Mouse (Mus musculus): ENCODE measurements around the gene Flt3l.
A peak's percentile ranks its signal among the peaks of the same experiment; 100 is the strongest.
"Not testable (repeated sequence)": the region's sequence is repeated elsewhere in the genome, so short reads cannot be mapped to it uniquely, and the experiment has no call there.

Gene Flt3l

GRCm38 (mm10) chr7:45135993-45136567, at the start of gene Flt3l, which contains the start of gene Gm45713:
Gene Flt3l (minus strand): TSS chr7:45136432.
Gene Gm45713 (minus strand): TSS chr7:45136231.
- peak; percentile 97 for DNase-seq

DNA sequence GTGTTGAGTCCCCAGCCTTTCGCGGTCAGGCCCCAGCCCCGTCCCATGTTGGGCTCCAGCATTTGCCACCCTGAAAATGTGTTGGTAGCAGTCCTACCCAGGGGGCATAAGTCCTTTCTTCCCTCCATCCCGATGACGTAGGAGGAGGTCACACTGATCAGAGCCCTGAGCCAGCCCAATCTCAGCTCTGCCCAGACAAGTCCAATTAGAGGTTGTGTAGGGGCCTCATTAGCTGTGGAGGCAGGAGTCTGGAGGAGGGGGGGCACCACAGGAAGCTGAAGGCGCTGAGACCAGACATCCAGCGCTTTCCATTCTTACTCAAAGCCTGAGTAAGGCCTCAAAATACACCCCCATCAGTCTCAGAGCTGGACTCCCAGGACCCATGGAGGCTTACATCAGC, 49.7 kb upstream of the Flt3l start:
- DNase-seq = no peak

GRCm38 (mm10) chr7:45183672-45184071, 47.4 kb upstream of the Flt3l start:
- DNase-seq = no peak

DNA sequence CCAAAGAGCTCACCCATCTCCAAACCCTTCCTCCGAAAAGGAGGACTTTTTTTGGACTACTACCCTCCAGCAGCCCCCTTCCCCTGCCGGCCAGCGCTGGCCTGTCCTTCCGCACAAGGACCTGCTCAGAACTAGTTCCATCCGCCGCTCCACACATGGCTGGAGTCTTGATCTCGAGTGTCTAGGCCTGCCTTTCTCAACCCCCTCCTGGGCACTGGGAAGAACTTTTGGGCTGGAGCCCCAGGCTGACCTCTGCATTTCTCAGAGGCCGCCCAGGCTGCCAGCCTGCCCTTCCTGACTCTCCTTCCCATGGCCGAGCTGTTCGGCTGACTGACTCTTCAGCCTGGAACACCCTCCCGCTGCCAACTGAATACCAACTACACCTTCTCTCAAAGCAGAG, 46.4 kb upstream of the Flt3l start:
- no peak for DNase-seq

DNA sequence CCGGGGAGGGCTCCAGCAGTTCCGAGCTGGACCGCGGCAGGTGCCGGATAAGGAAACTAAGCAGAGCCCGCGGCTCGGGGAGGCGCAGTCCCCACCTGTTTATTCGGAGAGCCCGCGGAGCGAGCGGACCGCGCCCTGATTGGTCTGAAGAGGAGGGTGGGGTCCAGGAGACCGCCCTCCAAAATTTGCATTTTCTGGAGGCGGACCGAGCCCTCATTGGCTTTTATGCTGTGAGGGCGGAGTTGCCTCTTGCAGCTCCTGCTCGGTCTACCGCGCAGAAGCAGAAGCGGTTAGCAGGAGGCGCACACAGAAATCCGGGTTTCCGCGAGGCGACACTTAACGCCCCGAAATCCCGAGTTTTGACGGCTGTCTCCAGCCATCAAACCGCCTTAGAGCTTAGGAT, 46.0 kb upstream of the Flt3l start:
- DNase-seq = peak; percentile 85

DNA sequence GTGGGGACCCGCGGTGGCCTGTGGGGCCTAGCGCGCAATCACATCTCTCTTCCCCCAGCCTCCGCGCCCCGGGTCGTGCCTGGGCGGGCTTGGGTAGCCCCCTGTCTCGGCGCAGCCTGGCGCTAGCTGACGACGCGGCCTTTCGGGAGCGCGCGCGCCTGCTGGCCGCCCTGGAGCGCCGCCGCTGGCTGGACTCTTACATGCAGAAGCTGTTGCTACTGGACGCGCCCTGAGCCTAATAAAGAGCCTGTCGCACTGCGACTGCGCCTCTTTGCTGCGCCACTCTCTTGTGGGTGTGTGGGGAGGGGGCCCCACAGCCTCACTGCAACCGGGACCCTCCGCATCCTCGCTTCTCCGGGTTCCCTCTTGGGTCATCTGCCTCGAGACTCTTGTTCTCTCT, 45.3 kb upstream of the Flt3l start:
- DNase-seq = no peak

DNA sequence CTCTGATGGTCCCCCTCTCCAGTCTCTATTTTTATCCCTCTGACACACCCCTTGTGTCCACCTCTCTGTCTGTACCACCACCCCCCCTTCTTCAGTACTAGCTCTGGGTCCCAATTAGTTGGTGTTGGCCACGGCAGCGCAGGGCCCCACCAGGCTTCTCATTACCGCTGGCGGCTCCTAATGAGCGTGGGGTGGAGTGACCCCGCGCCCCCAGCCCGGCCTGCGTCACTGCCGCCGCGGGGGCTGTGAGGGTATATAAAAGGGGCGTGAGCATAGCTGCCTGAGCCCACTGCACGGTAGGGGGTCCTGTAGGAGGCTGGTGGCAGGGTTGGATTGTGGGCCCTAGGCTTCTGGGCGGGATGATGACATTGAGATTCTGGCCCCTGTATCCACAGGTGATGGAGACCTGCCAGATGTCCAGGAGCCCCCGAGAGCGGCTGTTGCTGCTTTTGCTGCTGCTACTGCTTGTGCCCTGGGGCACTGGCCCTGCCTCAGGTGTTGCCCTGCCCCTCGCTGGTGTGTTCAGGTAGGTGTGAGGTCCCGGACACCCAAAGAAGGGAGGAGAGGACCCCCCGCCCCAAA, 44.8 kb upstream of the Flt3l start, which contains the start of gene Pth2:
TSS of gene Pth2 (plus strand) at position 100 of the 582 bp plus-strand sequence.
- no peak for DNase-seq

- no peak for DNase-seq
Measured at GRCm38 (mm10) chr7:45179469-45179868, 43.2 kb upstream of the Flt3l start, which contains the start of gene Gfy. Gene Gfy (minus strand): TSS chr7:45179569.

GRCm38 (mm10) chr7:45178550-45178949, 42.3 kb upstream of the Flt3l start:
- no peak for DNase-seq

DNA sequence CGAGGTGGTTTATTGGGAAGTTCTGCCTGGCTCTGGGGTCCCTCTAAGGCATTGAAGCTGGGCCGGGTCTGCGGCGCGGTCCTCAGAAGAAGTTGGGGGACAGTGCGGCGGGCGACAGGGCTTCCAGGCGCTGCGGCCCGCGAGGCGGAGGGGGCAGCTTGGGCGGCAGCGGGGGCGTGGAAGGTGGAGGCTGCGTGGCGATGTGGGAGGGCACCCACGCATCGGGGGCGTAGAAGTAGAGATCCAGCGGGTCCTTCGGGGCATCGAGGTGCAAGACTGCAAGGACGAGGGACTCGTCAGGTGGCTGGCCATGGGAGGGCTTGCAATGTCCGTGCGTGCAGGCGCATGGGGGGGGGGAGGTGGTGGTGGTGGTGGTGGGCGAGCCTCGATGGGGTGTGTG, 40.1 kb upstream of the Flt3l start:
- DNase-seq = no peak

- DNase-seq = no peak
Measured at GRCm38 (mm10) chr7:45175929-45176328, 39.7 kb upstream of the Flt3l start.

- DNase-seq = no peak
Measured at GRCm38 (mm10) chr7:45175398-45175797, 39.2 kb upstream of the Flt3l start.

DNA sequence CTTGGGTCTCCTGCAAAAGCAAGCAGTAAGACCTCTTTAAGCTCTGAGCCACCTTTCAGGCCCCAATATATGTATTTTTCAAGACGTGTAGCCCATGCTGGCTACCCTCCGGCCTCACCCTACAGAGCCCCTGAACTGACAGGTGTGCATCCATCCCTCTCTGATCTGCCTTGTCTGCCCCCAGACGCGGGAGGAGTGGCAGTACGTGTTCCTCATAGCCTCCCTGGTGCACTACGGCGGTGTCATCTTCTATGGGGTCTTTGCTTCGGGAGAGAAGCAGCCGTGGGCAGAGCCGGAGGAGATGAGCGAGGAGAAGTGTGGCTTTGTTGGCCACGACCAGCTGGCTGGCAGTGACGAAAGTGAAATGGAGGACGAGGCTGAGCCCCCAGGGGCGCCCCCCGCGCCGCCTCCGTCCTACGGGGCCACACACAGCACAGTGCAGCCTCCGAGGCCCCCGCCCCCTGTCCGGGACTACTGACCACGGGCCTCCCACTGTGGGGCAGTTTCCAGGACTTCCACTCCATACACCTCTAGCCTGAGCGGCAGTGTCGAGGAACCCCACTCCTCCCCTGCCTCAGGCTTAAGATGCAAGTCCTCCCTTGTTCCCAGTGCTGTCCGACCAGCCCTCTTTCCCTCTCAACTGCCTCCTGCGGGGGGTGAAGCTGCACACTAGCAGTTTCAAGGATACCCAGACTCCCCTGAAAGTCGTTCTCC, 38.5 kb upstream of the Flt3l start:
- DNase-seq = no peak

DNA sequence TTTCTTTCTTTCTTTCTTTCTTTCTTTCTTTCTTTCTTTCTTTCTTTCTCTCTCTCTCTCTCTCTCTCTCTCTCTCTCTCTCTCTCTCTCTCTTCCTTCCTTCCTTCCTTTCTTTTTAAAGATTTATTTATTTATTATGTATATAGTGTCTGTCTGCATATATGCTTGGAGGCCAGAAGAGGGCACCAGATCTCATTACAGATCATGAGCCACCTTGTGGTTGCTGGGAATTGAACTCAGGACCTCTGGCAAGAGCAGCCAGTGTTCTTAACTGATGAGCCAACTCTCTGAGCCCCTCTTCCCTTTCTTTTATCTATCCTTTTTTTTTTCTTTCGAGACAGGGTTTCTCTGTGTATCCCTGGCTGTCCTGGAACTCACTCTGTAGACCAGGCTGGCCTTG, 37.5 kb upstream of the Flt3l start:
- DNase-seq = not testable (repeated sequence)

DNA sequence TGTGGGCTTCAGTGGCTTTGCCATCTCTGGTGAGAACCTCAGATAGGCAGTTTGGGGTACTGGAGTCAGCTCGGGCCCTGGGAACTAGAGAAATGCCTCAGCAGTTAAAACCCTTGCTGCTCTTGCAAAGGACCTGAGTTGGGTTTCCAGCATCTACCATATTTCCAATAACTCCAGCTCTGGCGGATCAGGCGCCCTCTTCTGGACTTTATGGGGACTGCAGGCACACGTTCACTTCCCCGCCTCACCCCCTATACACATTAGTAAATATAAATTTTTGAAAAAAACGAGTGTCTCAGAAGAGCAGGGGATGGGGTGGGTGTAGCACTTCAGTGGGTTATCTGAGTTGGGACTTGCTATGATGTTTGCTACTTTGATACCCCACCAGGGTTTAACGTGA, 36.7 kb upstream of the Flt3l start:
- peak; percentile 32 for DNase-seq

DNA sequence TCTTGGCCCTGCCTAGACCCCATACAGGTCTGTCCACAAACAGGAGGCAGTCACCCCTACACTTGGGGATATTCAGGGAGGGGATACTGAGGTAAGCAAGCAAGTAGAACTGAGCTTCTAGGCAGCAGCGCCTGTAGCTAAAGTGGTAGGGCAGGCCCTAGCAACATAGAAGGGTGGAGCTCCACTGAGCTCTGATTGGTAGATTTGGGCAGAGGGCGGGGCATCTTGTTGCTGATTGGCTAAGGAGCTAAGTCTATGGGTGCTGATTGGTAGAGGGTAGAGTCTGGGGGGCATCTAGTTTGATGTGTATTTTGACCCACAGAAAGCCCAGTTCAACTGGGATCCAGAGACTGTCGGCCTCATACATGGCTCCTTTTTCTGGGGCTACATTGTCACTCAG, 33.3 kb upstream of the Flt3l start:
- DNase-seq = no peak

DNA sequence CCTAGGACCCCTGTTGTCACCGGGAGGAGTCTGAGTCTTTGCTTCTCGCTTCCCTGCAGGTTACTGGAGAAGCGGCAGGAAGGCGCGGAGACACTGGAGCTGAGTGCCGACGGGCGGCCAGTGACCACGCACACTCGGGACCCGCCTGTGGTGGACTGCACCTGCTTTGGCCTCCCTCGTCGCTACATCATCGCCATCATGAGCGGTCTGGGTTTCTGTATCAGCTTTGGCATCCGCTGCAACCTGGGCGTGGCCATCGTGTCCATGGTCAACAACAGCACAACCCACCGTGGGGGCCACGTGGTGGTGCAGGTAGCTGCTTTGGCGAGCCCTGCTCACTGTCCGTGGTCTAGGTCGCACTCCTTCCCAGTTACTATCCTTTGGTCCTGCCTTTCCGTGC, 32.4 kb upstream of the Flt3l start:
- no peak for DNase-seq

GRCm38 (mm10) chr7:45167761-45168445, 31.7 kb upstream of the Flt3l start:
- DNase-seq = no peak

GRCm38 (mm10) chr7:45166950-45167401, 30.7 kb upstream of the Flt3l start:
- no peak for DNase-seq

- no peak for DNase-seq
Measured at GRCm38 (mm10) chr7:45165701-45166100, 29.5 kb upstream of the Flt3l start.

GRCm38 (mm10) chr7:45164833-45165232, 28.6 kb upstream of the Flt3l start:
- DNase-seq = no peak

DNA sequence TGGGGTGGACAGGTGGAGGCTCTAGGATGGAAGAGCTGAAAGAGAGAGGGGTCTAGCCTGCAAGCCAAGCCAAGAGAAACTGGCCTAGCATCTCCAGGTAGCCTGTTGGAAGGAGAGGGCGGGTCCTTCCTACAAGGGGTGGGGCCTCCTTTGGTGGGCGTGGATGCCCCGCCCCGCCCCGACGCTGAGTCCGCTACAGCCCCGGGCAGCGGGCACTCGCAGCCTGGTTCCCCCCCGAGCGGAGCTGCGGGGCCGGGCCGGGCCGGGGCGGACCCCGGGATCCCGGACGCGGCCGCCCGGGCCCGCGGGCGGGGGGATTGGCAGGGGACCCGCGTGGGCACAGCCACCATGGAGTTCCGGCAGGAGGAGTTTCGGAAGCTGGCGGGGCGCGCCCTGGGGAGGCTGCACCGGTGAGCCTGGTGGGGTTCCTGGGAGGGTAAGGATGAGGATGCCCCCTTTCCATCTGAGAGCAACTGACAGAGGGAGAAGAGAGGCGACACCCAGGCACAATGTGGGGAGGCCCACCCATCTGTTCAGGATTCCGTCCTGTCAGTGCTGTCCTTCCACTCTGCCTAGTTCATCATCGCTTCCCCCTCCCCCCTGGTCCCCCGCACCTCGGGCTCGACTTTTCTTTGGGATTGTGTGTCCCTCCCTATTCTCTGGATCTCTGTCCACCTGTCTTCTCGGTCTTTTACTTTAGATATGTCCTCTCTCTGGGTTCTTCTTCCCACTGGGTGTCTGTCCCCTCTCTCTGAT, 27.7 kb upstream of the Flt3l start, which contains the start of gene Slc17a7:
TSS of gene Slc17a7 (plus strand) at position 215 of the 756 bp plus-strand sequence.
- peak; percentile 41 for DNase-seq

Data from lung, postnatal 14 days (tissue).